ENCODE assay signal across 8 mouse cellular contexts in genomic region chr19:12467436-12467835, GRCm38 (mm10). TPM values are rescaled to one million over a fixed set of nuclear protein-coding genes. Genes with fewer than 3 reads are reported as not detected.
DNase-seq lines count a peak whose midpoint lies in the region; ATAC-seq and TF ChIP-seq lines count a peak whose summit lies in the region.

No protein-coding gene starts in this region.

- DNase-seq in heart, adult 2 months, result no peak
- no peak for DNase-seq in heart, postnatal 36 days
- peak; percentile 57 for DNase-seq in neural tube, embryonic 11.5 days (ENCODE audit: low spot score)
- DNase-seq in brain, embryonic 14.5 days (ENCODE audit: low read depth), result peak; percentile 47
- peak; percentile 59 for DNase-seq in midbrain, embryonic 14.5 days
- DNase-seq in frontal cortex, postnatal 10 days (ENCODE audit: low spot score in 2 of 2), result no peak
- DNase-seq in gastrocnemius, adult 18-20 months (ENCODE audit: low spot score), result no peak

- no peaks in the 10 kb centered on the region for H3K79me2 ChIP-seq in heart, adult 2 months (replicated peaks; ENCODE audit: control insufficient read depth, insufficient read depth, low read length)

- no peak overlapping the region for H3K4me2 ChIP-seq in neural tube, embryonic 11.5 days (ENCODE audit: low read depth)
- H3K4me2 ChIP-seq in neural tube, embryonic 15.5 days, result no peak overlapping the region
- no peak overlapping the region for H3K4me2 ChIP-seq in midbrain, embryonic 14.5 days (ENCODE audit: low read length)

- H3K9ac ChIP-seq in heart, adult 2 months (ENCODE audit: low read depth, low read length), result no peak overlapping the region
- no peak overlapping the region for H3K9ac ChIP-seq in neural tube, embryonic 11.5 days (ENCODE audit: low read length)
- no peak overlapping the region for H3K9ac ChIP-seq in neural tube, embryonic 15.5 days (replicated peaks)
- H3K9ac ChIP-seq in midbrain, embryonic 14.5 days (replicated peaks; ENCODE audit: low read length), result no peak overlapping the region

- no peaks in the 10 kb centered on the region; the same call in 1 of the 2 replicates for H3K4me1 ChIP-seq in heart, adult 2 months (ENCODE audit: control insufficient read depth, insufficient read depth, low read length)
- H3K4me1 ChIP-seq in neural tube, embryonic 11.5 days (ENCODE audit: control insufficient read depth, insufficient read depth, low read length), result no peaks in the 10 kb centered on the region
- H3K4me1 ChIP-seq in neural tube, embryonic 15.5 days, result no peaks in the 10 kb centered on the region; the same call in 1 of the 2 replicates
- no peaks in the 10 kb centered on the region for H3K4me1 ChIP-seq in midbrain, embryonic 14.5 days (ENCODE audit: control insufficient read depth, insufficient read depth, low read length)

- intact Hi-C loops in heart, adult 2 months (cut with DNase I), result loop anchor here (2.0 to 5.0 kb wide), 4 partner anchors 35 to 353 kb away; partner anchors contain the start of gene Dtx4
- intact Hi-C loops in heart, postnatal 36 days (cut with DNase I), result loop anchor here (2.0 to 5.0 kb wide), 3 partner anchors 35 to 125 kb away; partner anchors contain the start of gene Dtx4

- TF ChIP-seq POLR2A in heart, adult 2 months (IDR thresholded peaks at IDR 0.05; ENCODE audit: insufficient read depth, low read depth, low read length), result no peak
- no peak for TF ChIP-seq POLR2A in brain, embryonic 14.5 days (IDR thresholded peaks at IDR 0.05; ENCODE audit: borderline replicate concordance, extremely low read depth, insufficient read depth, insufficient read length, poor library complexity, severe bottlenecking)

- no peaks in the 10 kb centered on the region for H3K9me3 ChIP-seq in neural tube, embryonic 11.5 days (ENCODE audit: control insufficient read depth, low read length)
- H3K9me3 ChIP-seq in neural tube, embryonic 15.5 days (replicated peaks), result no peaks in the 10 kb centered on the region
- no peaks in the 10 kb centered on the region for H3K9me3 ChIP-seq in midbrain, embryonic 14.5 days (ENCODE audit: control insufficient read depth, low read length)

- no peaks in the 10 kb centered on the region for H3K36me3 ChIP-seq in heart, adult 2 months (ENCODE audit: control insufficient read depth, insufficient read depth, low read length)
- H3K36me3 ChIP-seq in neural tube, embryonic 11.5 days (ENCODE audit: control insufficient read depth, insufficient read depth, low read length), result peaks cover 5% of the 10 kb centered on the region
- peaks cover 33% of the 10 kb centered on the region for H3K36me3 ChIP-seq in neural tube, embryonic 15.5 days
- peaks cover 49% of the 10 kb centered on the region for H3K36me3 ChIP-seq in midbrain, embryonic 14.5 days (ENCODE audit: control insufficient read depth, insufficient read depth, low read length)

- no peak for ATAC-seq in neural tube, embryonic 11.5 days (ENCODE audit: insufficient read depth, low FRiP score, low TSS enrichment)
- ATAC-seq in neural tube, embryonic 15.5 days (ENCODE audit: low FRiP score), result no peak
- ATAC-seq in midbrain, embryonic 14.5 days (ENCODE audit: low FRiP score, low TSS enrichment), result no peak

- no peak overlapping the region for H3K4me3 ChIP-seq in heart, adult 2 months
- H3K4me3 ChIP-seq in neural tube, embryonic 11.5 days (ENCODE audit: low read depth, low read length), result no peak overlapping the region
- H3K4me3 ChIP-seq in neural tube, embryonic 15.5 days (replicated peaks), result no peak overlapping the region
- no peak overlapping the region for H3K4me3 ChIP-seq in midbrain, embryonic 14.5 days (replicated peaks; ENCODE audit: low read depth, low read length)

- 69% methylated on average over 5 of the region's 5 CpGs for WGBS in heart, adult 2 months
- WGBS in neural tube, embryonic 11.5 days, result 83% methylated on average over 5 of the region's 5 CpGs
- 82% methylated on average over 5 of the region's 5 CpGs for WGBS in neural tube, embryonic 15.5 days
- 84% methylated on average over 5 of the region's 5 CpGs for WGBS in midbrain, embryonic 14.5 days

- H3K27ac ChIP-seq in heart, adult 2 months, result no peak overlapping the region
- H3K27ac ChIP-seq in neural tube, embryonic 11.5 days (ENCODE audit: low read depth, low read length), result no peak overlapping the region
- no peak overlapping the region for H3K27ac ChIP-seq in neural tube, embryonic 15.5 days (replicated peaks)
- no peak overlapping the region for H3K27ac ChIP-seq in midbrain, embryonic 14.5 days (replicated peaks; ENCODE audit: low read depth, low read length)

- no peaks in the 10 kb centered on the region for H3K27me3 ChIP-seq in heart, adult 2 months (ENCODE audit: control insufficient read depth, insufficient read depth, low read length)
- H3K27me3 ChIP-seq in neural tube, embryonic 11.5 days (ENCODE audit: control insufficient read depth, insufficient read depth, low read length), result no peaks in the 10 kb centered on the region
- H3K27me3 ChIP-seq in neural tube, embryonic 15.5 days (replicated peaks), result no peaks in the 10 kb centered on the region
- H3K27me3 ChIP-seq in midbrain, embryonic 14.5 days (ENCODE audit: control insufficient read depth, insufficient read depth, low read length), result no peaks in the 10 kb centered on the region

- peak; percentile 58 for TF ChIP-seq CTCF in heart, adult 2 months (IDR thresholded peaks at IDR 0.05)
- TF ChIP-seq CTCF in brain, embryonic 14.5 days (IDR thresholded peaks at IDR 0.05; ENCODE audit: borderline replicate concordance, extremely low read depth, insufficient read depth, insufficient read length), result peak; percentile 51; the same call in 1 of the 2 replicates

- TF ChIP-seq EP300 in heart, adult 2 months (IDR thresholded peaks at IDR 0.05; ENCODE audit: insufficient read depth, low read depth, low read length), result no peak

RNA-seq across cellular contexts. Expression of gene Mpeg1, which starts 6.9 kb away (rescaled TPM):
- 1 to 10 TPM; 7.4 to 8.0 TPM for total RNA-seq in heart, adult 2 months (2021)
- 3.5 and 4.3 TPM in 2 replicates for polyA plus RNA-seq in heart, adult 2 months (2012; rRNA removed)
- total RNA-seq in heart, postnatal 36 days (2021), result 10 to 100 TPM in 1 of 2 experiments, 1 to 10 TPM in 1; 8.6 to 12.2 TPM
- 1.1 and 1.2 TPM in 2 replicates for polyA plus RNA-seq in neural tube, embryonic 11.5 days (2014; fragmentation: Nextera tagmentation; extraction: Ambion mirVana)
- polyA plus RNA-seq in neural tube, embryonic 15.5 days (2015; fragmentation: Nextera tagmentation; extraction: Ambion mirVana), result 0.61 and 0.88 TPM in 2 replicates
- polyA plus RNA-seq in brain, embryonic 14.5 days (2012; rRNA removed), result 1.9 and 2.8 TPM in 2 replicates
- 1.00 and 1.1 TPM in 2 replicates for polyA plus RNA-seq in midbrain, embryonic 14.5 days (2014; fragmentation: Nextera tagmentation; extraction: Ambion mirVana)
- total RNA-seq in gastrocnemius, adult 18-20 months (2021), result 1 to 10 TPM in 1 of 2 experiments, under 1 TPM in 1; 0.80 to 1.6 TPM

RNA-seq across cellular contexts. Expression of gene Dtx4, which starts 33.8 kb away (rescaled TPM):
- total RNA-seq in heart, adult 2 months (2021), result 1 to 10 TPM; 5.7 to 6.2 TPM
- 3.7 and 5.0 TPM in 2 replicates for polyA plus RNA-seq in heart, adult 2 months (2012; rRNA removed)
- 1 to 10 TPM; 6.4 to 7.8 TPM for total RNA-seq in heart, postnatal 36 days (2021)
- polyA plus RNA-seq in neural tube, embryonic 11.5 days (2014; fragmentation: Nextera tagmentation; extraction: Ambion mirVana), result 60.1 and 71.8 TPM in 2 replicates
- polyA plus RNA-seq in neural tube, embryonic 15.5 days (2015; fragmentation: Nextera tagmentation; extraction: Ambion mirVana), result 34.1 and 34.5 TPM in 2 replicates
- 23.5 and 50.1 TPM in 2 replicates for polyA plus RNA-seq in brain, embryonic 14.5 days (2012; rRNA removed)
- 35.7 and 46.0 TPM in 2 replicates for polyA plus RNA-seq in midbrain, embryonic 14.5 days (2014; fragmentation: Nextera tagmentation; extraction: Ambion mirVana)
- 1 to 10 TPM; 2.9 to 3.7 TPM for total RNA-seq in gastrocnemius, adult 18-20 months (2021)

RNA-seq across cellular contexts. Expression of gene Pfpl, which starts 39.7 kb away (rescaled TPM):
- not detected for total RNA-seq in heart, adult 2 months (2021)
- not detected in 2 replicates for polyA plus RNA-seq in heart, adult 2 months (2012; rRNA removed)
- not detected for total RNA-seq in heart, postnatal 36 days (2021)
- polyA plus RNA-seq in neural tube, embryonic 11.5 days (2014; fragmentation: Nextera tagmentation; extraction: Ambion mirVana), result not detected in 2 replicates
- polyA plus RNA-seq in neural tube, embryonic 15.5 days (2015; fragmentation: Nextera tagmentation; extraction: Ambion mirVana), result not detected in 2 replicates
- polyA plus RNA-seq in brain, embryonic 14.5 days (2012; rRNA removed), result not detected in 2 replicates
- polyA plus RNA-seq in midbrain, embryonic 14.5 days (2014; fragmentation: Nextera tagmentation; extraction: Ambion mirVana), result not detected in 2 replicates
- total RNA-seq in gastrocnemius, adult 18-20 months (2021), result not detected

RNA-seq across cellular contexts. Expression of gene Olfr1441, which starts 50.2 kb away (rescaled TPM):
- not detected for total RNA-seq in heart, adult 2 months (2021)
- polyA plus RNA-seq in heart, adult 2 months (2012; rRNA removed), result not detected in 2 replicates
- total RNA-seq in heart, postnatal 36 days (2021), result not detected
- not detected in 2 replicates for polyA plus RNA-seq in neural tube, embryonic 11.5 days (2014; fragmentation: Nextera tagmentation; extraction: Ambion mirVana)
- not detected in 2 replicates for polyA plus RNA-seq in neural tube, embryonic 15.5 days (2015; fragmentation: Nextera tagmentation; extraction: Ambion mirVana)
- not detected in 2 replicates for polyA plus RNA-seq in brain, embryonic 14.5 days (2012; rRNA removed)
- polyA plus RNA-seq in midbrain, embryonic 14.5 days (2014; fragmentation: Nextera tagmentation; extraction: Ambion mirVana), result not detected in 2 replicates
- total RNA-seq in gastrocnemius, adult 18-20 months (2021), result not detected

Comparison
In these comparisons a context has a peak if more than half of its experiments do, and no peak if none do; other contexts are left out.
1. DNase-seq: peak in neural tube, embryonic 11.5 days (single experiment), brain, embryonic 14.5 days (single experiment) and midbrain, embryonic 14.5 days (single experiment); none in heart, adult 2 months (0 of 2), heart, postnatal 36 days (0 of 2), frontal cortex, postnatal 10 days (0 of 2) and gastrocnemius, adult 18-20 months (single experiment).